Mouse (Mus musculus): ENCODE data around the gene Gnaq. TPM values are rescaled to one million over a fixed set of nuclear protein-coding genes. Genes with fewer than 3 reads are reported as not detected.

Gnaq gene
- total RNA-seq, 2 experiments from 2014 or later = 52.6 to 61.1 TPM

GRCm38 (mm10) chr19:16378565-16378964, 245.9 kb downstream of the Gnaq start:
- no peak for DNase-seq

GRCm38 (mm10) chr19:16379687-16380086, 247.1 kb downstream of the Gnaq start:
- DNase-seq = no peak

GRCm38 (mm10) chr19:16382392-16382791, 249.8 kb downstream of the Gnaq start:
- DNase-seq = no peak

- DNase-seq = no peak
Measured at GRCm38 (mm10) chr19:16383127-16383526, 250.5 kb downstream of the Gnaq start.

DNA sequence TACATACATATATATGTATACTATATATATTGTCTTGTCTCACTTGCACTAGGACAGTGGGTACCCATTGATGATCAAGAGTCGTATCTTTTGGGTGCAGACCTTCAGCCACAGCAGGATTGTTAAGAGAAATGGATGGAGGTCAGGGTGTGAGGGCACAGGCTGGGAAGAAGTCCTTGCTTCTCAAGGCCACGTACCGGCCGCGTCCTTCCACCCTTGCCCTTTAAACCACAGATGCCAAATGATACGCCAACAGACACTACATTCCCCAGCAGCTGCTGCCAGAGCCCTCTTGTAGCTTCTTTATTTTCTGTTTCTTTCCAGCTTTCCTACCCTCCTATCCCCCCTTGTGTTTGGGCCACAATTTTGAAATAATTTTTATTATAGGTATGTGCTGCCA, 251.5 kb downstream of the Gnaq start:
- DNase-seq = peak; percentile 45

DNA sequence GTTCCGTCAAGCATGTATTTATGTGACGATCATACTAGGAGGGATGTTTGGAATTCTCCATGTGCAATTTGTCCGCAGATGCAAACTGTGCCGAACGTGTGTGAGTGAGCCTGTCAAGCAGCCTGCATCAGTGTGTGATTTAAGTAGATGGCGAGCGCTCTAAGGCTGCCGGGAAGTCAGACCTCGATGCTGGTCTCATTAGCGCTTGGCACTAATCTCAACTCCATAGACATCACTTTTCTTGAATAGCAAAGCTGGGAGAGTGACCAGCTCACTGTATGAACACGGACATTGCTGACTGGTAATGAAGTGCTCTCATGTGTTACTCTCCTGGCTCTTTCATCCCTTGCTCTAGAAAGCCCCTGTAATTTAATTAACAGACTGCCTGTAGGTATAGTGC, 252.3 kb downstream of the Gnaq start:
- DNase-seq = no peak

DNA sequence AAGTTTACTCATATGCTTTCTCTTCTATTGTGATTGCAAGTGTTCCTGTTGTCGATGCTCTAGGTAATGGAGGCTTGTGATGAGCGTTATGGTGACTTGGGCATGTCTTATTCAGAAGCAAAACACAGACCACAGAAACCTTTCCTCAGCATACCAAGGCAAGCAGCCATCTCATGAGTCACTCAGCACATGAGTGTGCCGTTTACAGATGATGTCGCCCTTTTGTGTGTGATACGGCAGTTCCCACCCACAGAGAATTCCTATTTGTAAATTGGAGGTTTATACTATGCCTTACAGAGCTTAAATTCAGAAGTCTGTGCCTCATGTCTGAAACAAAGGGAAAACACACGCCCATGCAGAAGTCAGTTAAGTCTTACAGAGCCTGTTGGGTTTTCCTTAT, 253.9 kb downstream of the Gnaq start:
- peak; percentile 32 for DNase-seq

GRCm38 (mm10) chr19:16390192-16390795, 257.7 kb downstream of the Gnaq start:
- no peak for DNase-seq

- DNase-seq = no peak
Measured at GRCm38 (mm10) chr19:16394381-16394780, 261.8 kb downstream of the Gnaq start.

DNA sequence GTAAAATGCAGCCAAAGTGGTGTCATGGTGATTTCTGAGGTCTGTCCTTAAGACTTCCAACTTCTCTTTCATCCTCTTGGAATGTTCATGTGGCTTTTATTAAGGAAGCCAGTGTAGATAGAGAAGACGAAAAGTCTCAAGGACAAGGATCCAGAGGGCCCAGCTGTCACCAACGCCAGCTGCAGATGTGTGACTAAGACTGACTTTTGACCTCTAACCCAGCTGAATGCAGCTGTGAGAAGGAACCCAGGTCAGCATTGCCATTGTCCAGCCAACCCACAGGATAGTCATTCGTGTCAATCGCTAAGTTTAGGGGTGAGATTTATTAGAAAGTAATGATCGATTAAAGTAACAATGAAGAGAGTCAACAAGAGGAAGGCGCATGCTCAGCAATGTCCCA, 270.5 kb downstream of the Gnaq start:
- DNase-seq = no peak

DNA sequence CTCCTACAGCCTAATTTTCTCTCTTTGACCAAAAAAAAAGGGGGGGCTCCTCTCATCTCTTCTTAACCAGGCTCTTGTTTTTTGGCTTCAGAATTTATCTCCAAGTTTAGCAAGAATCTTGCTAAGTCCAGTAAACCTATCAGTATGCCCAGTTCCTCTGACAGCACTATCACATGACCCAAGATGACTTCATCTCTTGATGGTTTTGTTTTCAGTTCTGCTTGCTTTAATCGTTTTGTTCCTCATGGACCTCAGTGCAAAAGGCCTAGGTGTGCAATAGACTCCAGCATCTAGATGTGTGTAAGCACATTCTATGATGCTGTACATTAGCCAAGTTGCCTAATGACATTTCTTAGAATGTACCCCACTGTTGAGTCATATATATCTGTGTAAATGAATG, 275.1 kb downstream of the Gnaq start:
- no peak for DNase-seq

- DNase-seq = no peak
Measured at GRCm38 (mm10) chr19:16411302-16411701, 278.7 kb downstream of the Gnaq start.

- DNase-seq = no peak
Measured at GRCm38 (mm10) chr19:16418086-16418663, 285.5 kb downstream of the Gnaq start.

GRCm38 (mm10) chr19:16425596-16425995, 293.0 kb downstream of the Gnaq start:
- peak; percentile 55 for DNase-seq

- no peak for DNase-seq
Measured at GRCm38 (mm10) chr19:16431368-16431767, 298.7 kb downstream of the Gnaq start.

GRCm38 (mm10) chr19:16434879-16435278, 302.2 kb downstream of the Gnaq start:
- no peak for DNase-seq

GRCm38 (mm10) chr19:16435531-16436231, 303.1 kb downstream of the Gnaq start, which contains the start of gene Gna14:
Gna14 (plus strand) TSS chr19:16435762.
- peak; percentile 82 for DNase-seq

GRCm38 (mm10) chr19:16436335-16437169, 303.9 kb downstream of the Gnaq start:
- peak; percentile 49 for DNase-seq
